Mouse (Mus musculus) layer of hippocampus, postnatal 36 days (tissue): ENCODE data around the gene Hnrnph3. TPM values are rescaled to one million over a fixed set of nuclear protein-coding genes. Genes with fewer than 3 reads are reported as not detected.

ENCODE experiments used
- DNase-seq, 2 experiments: peaks; one replicate each; pipeline ENCODE4 v3.0.0; 2022
- total RNA-seq, 2 experiments: library from RNA; stranded (reverse); gene quantifications; 2 replicates each; pipeline ENCODE4 v1.2.3; 2021

The Hnrnph3 gene
- total RNA-seq, 2 experiments from 2014 or later, result 52.9 to 60.8 TPM

GRCm38 (mm10) chr10:63028396-63028795 lies 4.4 kb upstream of the Hnrnph3 start:
- no peak for DNase-seq

GRCm38 (mm10) chr10:63027376-63028161 lies 3.6 kb upstream of the Hnrnph3 start:
- DNase-seq, result no peak

- no peak for DNase-seq
These were observed 2.8 kb upstream of the Hnrnph3 start for GRCm38 (mm10) chr10:63026795-63027160.

- DNase-seq, result peak in 1 of 2 experiments; percentile 26
These were observed 2.3 kb upstream of the Hnrnph3 start for GRCm38 (mm10) chr10:63026156-63026794.

- no peak for DNase-seq
These were observed 1.5 kb upstream of the Hnrnph3 start for GRCm38 (mm10) chr10:63025491-63026011.

- no peak for DNase-seq
These were observed 999 bp upstream of the Hnrnph3 start for GRCm38 (mm10) chr10:63025016-63025415.

- no peak for DNase-seq
These were observed 528 bp upstream of the Hnrnph3 start for GRCm38 (mm10) chr10:63024580-63024910.

GRCm38 (mm10) chr10:63023121-63023748 lies 782 bp downstream of the Hnrnph3 start:
- peak; percentile 63 to 67 for DNase-seq

GRCm38 (mm10) chr10:63022541-63023120 lies 1.4 kb downstream of the Hnrnph3 start:
- no peak for DNase-seq

- DNase-seq, result no peak
These were observed 2.3 kb downstream of the Hnrnph3 start for GRCm38 (mm10) chr10:63021702-63022101.

GRCm38 (mm10) chr10:63019304-63019703 lies 4.7 kb downstream of the Hnrnph3 start:
- DNase-seq, result no peak

GRCm38 (mm10) chr10:63014168-63014567 lies 9.8 kb downstream of the Hnrnph3 start:
- DNase-seq, result no peak

GRCm38 (mm10) chr10:63013476-63013875 lies 10.5 kb downstream of the Hnrnph3 start:
- no peak for DNase-seq

- no peak for DNase-seq
These were observed 12.5 kb downstream of the Hnrnph3 start for GRCm38 (mm10) chr10:63011556-63011955.

GRCm38 (mm10) chr10:63010268-63010667 lies 13.7 kb downstream of the Hnrnph3 start:
- DNase-seq, result no peak

GRCm38 (mm10) chr10:63008193-63008592 lies 15.8 kb downstream of the Hnrnph3 start:
- DNase-seq, result no peak

GRCm38 (mm10) chr10:63004556-63004955 lies 19.5 kb downstream of the Hnrnph3 start:
- peak; percentile 48 to 57 for DNase-seq

GRCm38 (mm10) chr10:63003252-63003651 lies 20.8 kb downstream of the Hnrnph3 start:
- DNase-seq, result no peak

GRCm38 (mm10) chr10:63000584-63000983 lies 23.4 kb downstream of the Hnrnph3 start:
- no peak for DNase-seq

- no peak for DNase-seq
These were observed 30.0 kb downstream of the Hnrnph3 start for GRCm38 (mm10) chr10:62993991-62994390.

- DNase-seq, result no peak
These were observed 33.4 kb downstream of the Hnrnph3 start for GRCm38 (mm10) chr10:62990636-62991035.

- DNase-seq, result no peak
These were observed 36.7 kb downstream of the Hnrnph3 start for GRCm38 (mm10) chr10:62987341-62987740.

GRCm38 (mm10) chr10:62984495-62984894 lies 39.5 kb downstream of the Hnrnph3 start:
- no peak for DNase-seq
